Mouse (Mus musculus): ENCODE data around the gene Adh6a. TPM values are rescaled to one million over a fixed set of nuclear protein-coding genes. Genes with fewer than 3 reads are reported as not detected.

The Adh6a gene
- total and polyA plus RNA-seq, 3 experiments = 1.5 TPM; not detected in 2

- no peaks in the 10 kb centered on the region for H3K79me2 ChIP-seq (ENCODE audit: control insufficient read depth, insufficient read depth, low read length, poor library complexity)
- H3K4me3 ChIP-seq (ENCODE audit: control insufficient read depth in 1 of 2, insufficient read depth in 1 of 2, low read depth in 2 of 2, low read length in 2 of 2) = no peak overlapping the region
- no peaks in the 10 kb centered on the region for H3K9me3 ChIP-seq (replicated peaks; ENCODE audit: insufficient read depth, low read length)
- TF ChIP-seq RCOR1 (IDR thresholded peaks at IDR 0.05; ENCODE audit: low read depth, low read length) (no peak), ZKSCAN1 (IDR thresholded peaks at IDR 0.05; ENCODE audit: low read depth, low read length) (no peak), POLR2AphosphoS2 (IDR thresholded peaks at IDR 0.05; ENCODE audit: low read length) (no peak), CHD1 (IDR thresholded peaks at IDR 0.05; ENCODE audit: low read depth, low read length) (no peak), UBTF (IDR thresholded peaks at IDR 0.05; ENCODE audit: borderline replicate concordance, insufficient read depth, low read depth, low read length) (no peak), POLR2A (IDR thresholded peaks at IDR 0.05; ENCODE audit: control insufficient read depth in 1 of 2, insufficient read depth in 1 of 2, low read depth in 1 of 2, low read length in 2 of 2, poor library complexity in 1 of 2) (no peak), KAT2A (conservative IDR thresholded peaks at IDR 0.05; ENCODE audit: low read depth, low read length) (no peak), POLR2AphosphoS5 (IDR thresholded peaks at IDR 0.05; ENCODE audit: borderline replicate concordance, low read depth, low read length) (no peak)
- no peak overlapping the region for H3K27ac ChIP-seq (ENCODE audit: control insufficient read depth, low read depth, low read length)
- H3K27me3 ChIP-seq (ENCODE audit: control insufficient read depth in 1 of 2, insufficient read depth in 2 of 2, low read length in 2 of 2) = peaks cover 3 to 4% of the 10 kb centered on the region in 2 experiments; a peak in 3 of 4 replicates
- DNase-seq (ENCODE audit: low read depth, low spot score) = no peak
- no peaks in the 10 kb centered on the region for H3K4me1 ChIP-seq (ENCODE audit: control insufficient read depth in 1 of 2, insufficient read depth in 2 of 2, low read length in 2 of 2)
- H3K36me3 ChIP-seq (ENCODE audit: control insufficient read depth in 1 of 2, insufficient read depth in 2 of 2, low read length in 2 of 2) = no peaks in the 10 kb centered on the region
- no peak overlapping the region for H3K9ac ChIP-seq (ENCODE audit: control insufficient read depth, low read depth, low read length, poor library complexity, severe bottlenecking)
These were observed 39.1 kb downstream of the Adh6a start for GRCm38 (mm10) chr3:138352012-138352809.

GRCm38 (mm10) chr3:138358856-138359255 lies 45.8 kb downstream of the Adh6a start:
- Histone ChIP-seq H3K4me1 (ENCODE audit: control insufficient read depth in 1 of 2, insufficient read depth in 2 of 2, low read length in 2 of 2) (no peaks in the 10 kb centered on the region), H3K27ac (ENCODE audit: control insufficient read depth, low read depth, low read length) (no peak overlapping the region), H3K4me3 (ENCODE audit: control insufficient read depth in 1 of 2, insufficient read depth in 1 of 2, low read depth in 2 of 2, low read length in 2 of 2) (no peak overlapping the region), H3K27me3 (ENCODE audit: control insufficient read depth in 1 of 2, insufficient read depth in 2 of 2, low read length in 2 of 2) (peaks cover 8 to 16% of the 10 kb centered on the region in 2 experiments), H3K79me2 (ENCODE audit: control insufficient read depth, insufficient read depth, low read length, poor library complexity) (no peaks in the 10 kb centered on the region), H3K9ac (ENCODE audit: control insufficient read depth, low read depth, low read length, poor library complexity, severe bottlenecking) (no peak overlapping the region), H3K36me3 (ENCODE audit: control insufficient read depth in 1 of 2, insufficient read depth in 2 of 2, low read length in 2 of 2) (no peaks in the 10 kb centered on the region), H3K9me3 (replicated peaks; ENCODE audit: insufficient read depth, low read length) (no peaks in the 10 kb centered on the region)
- TF ChIP-seq ZKSCAN1 (IDR thresholded peaks at IDR 0.05; ENCODE audit: low read depth, low read length) (no peak), KAT2A (conservative IDR thresholded peaks at IDR 0.05; ENCODE audit: low read depth, low read length) (no peak), ZC3H11A (IDR thresholded peaks at IDR 0.05; ENCODE audit: low read depth, low read length) (no peak), USF2 (IDR thresholded peaks at IDR 0.05; ENCODE audit: borderline replicate concordance in 1 of 2, insufficient read depth in 1 of 2, low read depth in 1 of 2, low read length in 2 of 2) (no peak), USF1 (IDR thresholded peaks at IDR 0.05; ENCODE audit: low read depth, low read length) (no peak), UBTF (IDR thresholded peaks at IDR 0.05; ENCODE audit: borderline replicate concordance, insufficient read depth, low read depth, low read length) (no peak), ZMIZ1 (IDR thresholded peaks at IDR 0.05; ENCODE audit: low read depth, low read length) (no peak), SMC3 (IDR thresholded peaks at IDR 0.05; ENCODE audit: low read depth, low read length) (no peak), ETS1 (IDR thresholded peaks at IDR 0.05; ENCODE audit: low read depth, low read length) (no peak), E2F4 (IDR thresholded peaks at IDR 0.05; ENCODE audit: borderline replicate concordance, low read depth, low read length) (no peak), MYB (IDR thresholded peaks at IDR 0.05; ENCODE audit: low read depth, low read length) (no peak), NRF1 (IDR thresholded peaks at IDR 0.05; ENCODE audit: insufficient read depth, low read depth, low read length, poor library complexity, severe bottlenecking) (no peak), RCOR1 (IDR thresholded peaks at IDR 0.05; ENCODE audit: low read depth, low read length) (no peak), POLR2A (IDR thresholded peaks at IDR 0.05; ENCODE audit: control insufficient read depth in 1 of 2, insufficient read depth in 1 of 2, low read depth in 1 of 2, low read length in 2 of 2, poor library complexity in 1 of 2) (no peak), POLR2AphosphoS2 (IDR thresholded peaks at IDR 0.05; ENCODE audit: low read length) (no peak), POLR2AphosphoS5 (IDR thresholded peaks at IDR 0.05; ENCODE audit: borderline replicate concordance, low read depth, low read length) (no peak), SIN3A (IDR thresholded peaks at IDR 0.05; ENCODE audit: low read length) (no peak)
- no peak for DNase-seq (ENCODE audit: low read depth, low spot score)
